Mouse (Mus musculus): ENCODE results near the gene Olfr1306. TPM values are rescaled to one million over a fixed set of nuclear protein-coding genes. Genes with fewer than 3 reads are reported as not detected.

Gene Olfr1306
- total RNA-seq (2023), result not detected

DNA sequence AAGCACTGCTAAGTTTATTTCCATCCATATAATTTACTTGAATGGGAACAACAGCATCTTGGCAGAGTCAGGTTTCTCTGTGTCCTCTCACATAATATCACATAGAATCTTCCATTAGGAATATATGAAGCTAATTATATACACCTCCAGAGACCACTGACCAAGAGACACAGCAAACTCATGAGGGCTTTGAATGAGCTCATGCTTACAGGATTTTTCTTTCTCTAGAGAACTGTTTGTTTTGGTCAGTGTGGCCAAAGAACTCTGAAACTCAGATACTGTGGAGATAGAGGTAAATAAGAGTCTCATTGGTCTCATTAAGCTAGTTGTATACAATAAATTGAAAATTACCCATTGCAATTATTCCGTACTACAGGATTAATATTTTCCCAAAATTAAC, at the start of gene Olfr1306:
Gene Olfr1306, minus strand, starts transcription at position 101 of the 400 bp plus-strand sequence.

DNA sequence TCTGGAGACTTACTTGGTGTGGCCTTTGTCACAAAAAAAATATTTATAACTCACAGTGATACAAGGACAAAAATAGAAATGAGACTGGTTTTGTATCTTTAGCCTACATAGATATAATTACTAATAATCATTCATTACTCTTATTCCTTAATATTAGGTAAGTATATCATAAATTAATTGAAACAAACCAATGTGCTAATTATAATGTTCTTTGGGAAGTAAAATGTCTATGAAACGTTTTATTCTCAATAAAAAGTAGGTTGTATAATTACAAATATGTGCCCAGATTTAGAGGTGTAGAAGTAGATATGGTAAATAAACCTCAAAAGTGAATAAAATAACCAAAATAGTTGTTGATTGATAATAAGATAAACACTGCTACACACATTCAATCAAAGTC, 48.8 kb upstream of the Olfr1306 start, which contains the start of gene Olfr1308:
Gene Olfr1308, minus strand, starts transcription at position 101 of the 400 bp plus-strand sequence.

DNA sequence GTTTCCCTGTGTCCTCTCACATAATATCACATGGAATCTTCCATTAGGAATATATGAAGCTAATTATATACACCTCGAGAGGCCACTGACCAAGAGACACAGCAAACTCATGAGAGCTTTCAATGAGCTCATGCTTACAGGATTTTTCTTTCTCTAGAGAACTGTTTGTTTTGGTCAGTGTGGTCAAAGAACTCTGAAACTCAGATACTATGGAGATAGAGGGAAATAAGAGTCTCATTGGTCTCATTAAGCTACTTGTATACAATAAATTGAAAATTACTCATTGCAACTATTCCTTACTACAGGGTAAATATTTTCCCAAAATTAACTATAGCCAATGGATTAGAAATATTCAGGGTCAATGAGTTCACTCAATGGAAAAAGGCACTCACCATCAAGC, 33.3 kb upstream of the Olfr1306 start, which contains the start of gene Olfr1307:
Gene Olfr1307, minus strand, starts transcription at position 101 of the 400 bp plus-strand sequence.

DNA sequence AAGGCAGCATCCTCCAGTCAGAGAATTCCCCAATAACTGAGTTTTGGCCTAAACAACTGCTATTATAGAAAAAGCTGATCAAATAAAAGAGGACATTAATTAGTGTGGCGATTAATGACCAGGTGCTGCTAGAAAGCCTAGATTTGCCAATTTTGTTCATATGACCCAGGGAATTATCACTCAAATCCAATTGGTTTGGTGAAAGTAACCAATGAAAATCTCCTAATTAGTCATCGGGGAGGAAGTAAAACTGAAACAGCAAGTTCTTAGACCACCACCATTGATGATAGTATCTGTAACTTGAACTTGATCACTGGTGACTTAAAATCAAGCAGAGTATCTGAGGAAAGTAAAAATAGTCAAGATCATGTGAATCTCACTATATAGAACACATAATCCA, 39.0 kb downstream of the Olfr1306 start, which contains the start of gene Olfr1305:
Gene Olfr1305, minus strand, starts transcription at position 101 of the 400 bp plus-strand sequence.

Other genes starting within 250 kb of the Olfr1306 start
- not detected for gene Olfr1301, start 165.3 kb downstream of the Olfr1306 start, total RNA-seq (2023)
- gene Olfr1302, start 138.8 kb downstream of the Olfr1306 start, total RNA-seq (2023), result not detected
- not detected for gene Olfr1303, start 95.9 kb downstream of the Olfr1306 start, total RNA-seq (2023)
- not detected for gene Olfr1305, start 39.1 kb downstream of the Olfr1306 start, total RNA-seq (2023)
- under 1 TPM; 0.06 to 0.09 TPM for gene Olfr1307, start 33.2 kb upstream of the Olfr1306 start, total RNA-seq (2023)
- not detected for gene Olfr1308, start 48.7 kb upstream of the Olfr1306 start, total RNA-seq (2023)
- not detected for gene Olfr1309, start 74.0 kb upstream of the Olfr1306 start, total RNA-seq (2023)
- not detected for gene Olfr1310, start 96.4 kb upstream of the Olfr1306 start, total RNA-seq (2023)
- not detected for gene Olfr1311, start 108.1 kb upstream of the Olfr1306 start, total RNA-seq (2023)
- not detected for gene Olfr1312, start 134.0 kb upstream of the Olfr1306 start, total RNA-seq (2023)
- not detected for gene Olfr1313, start 161.6 kb upstream of the Olfr1306 start, total RNA-seq (2023)
- gene Olfr1314, start 180.5 kb upstream of the Olfr1306 start, total RNA-seq (2023), result not detected
- gene Olfr1315-ps1, start 199.2 kb upstream of the Olfr1306 start, total RNA-seq (2023), result not detected
- gene Olfr1316, start 218.7 kb upstream of the Olfr1306 start, total RNA-seq (2023), result not detected
- gene Olfr1317, start 224.1 kb upstream of the Olfr1306 start, total RNA-seq (2023), result not detected
- not detected for gene Olfr1318, start 237.9 kb upstream of the Olfr1306 start, total RNA-seq (2023)

All from B cell, adult 67 days (primary cell).